ENCODE assay signal across 25 mouse cellular contexts in genomic region chr7:118345396-118345795, GRCm38 (mm10).
"Had no signal": no experiment of that assay in that cellular context is flagged by ENCODE, and none has a peak within 500 bp of the region (broad histone marks: within the 10 kb centered on the region; RNA-seq: fewer than 3 reads in every experiment).

No protein-coding gene starts in this region.

- H3K4me3 ChIP-seq: heart, adult 2 months; hindbrain, embryonic 10.5 days; hindbrain, embryonic 12.5 days; intestine, embryonic 15.5 days; layer of hippocampus, adult 2 months; left cerebral cortex, adult 2 months; limb, embryonic 10.5 days; limb, embryonic 12.5 days; liver, embryonic 13.5 days; liver, embryonic 15.5 days had no signal

- H3K4me1 ChIP-seq: hindbrain, embryonic 10.5 days; hindbrain, embryonic 12.5 days; intestine, embryonic 15.5 days; limb, embryonic 10.5 days; limb, embryonic 12.5 days; liver, embryonic 13.5 days; liver, embryonic 15.5 days had no signal

- DNase-seq: gastrocnemius, postnatal 14 days; heart, postnatal 10 days; heart, postnatal 4 days; kidney, adult 18-20 months; kidney, adult 8-10 months; kidney, postnatal 10 days; kidney, postnatal 25 days; kidney, postnatal 4 days; liver; liver, embryonic 13.5 days had no signal

- H3K4me2 ChIP-seq: heart, embryonic 11.5 days; hindbrain, embryonic 12.5 days; hindbrain, embryonic 14.5 days; intestine, embryonic 15.5 days; limb, embryonic 12.5 days; liver, embryonic 11.5 days; liver, embryonic 13.5 days; liver, embryonic 15.5 days had no signal

- H3K9ac ChIP-seq: hindbrain, embryonic 12.5 days; hindbrain, embryonic 14.5 days; intestine, embryonic 15.5 days; limb, embryonic 12.5 days; liver, embryonic 13.5 days; liver, embryonic 15.5 days had no signal

- ATAC-seq: hindbrain, embryonic 16.5 days; inflammation-experienced regulatory T-cells, adult 6 months; intestine, embryonic 15.5 days; intestine, postnatal 0 days had no signal

- H3K27ac ChIP-seq: heart, adult 2 months; hindbrain, embryonic 10.5 days; hindbrain, embryonic 12.5 days; hindbrain, embryonic 14.5 days; intestine, embryonic 15.5 days; layer of hippocampus, adult 2 months; left cerebral cortex, adult 2 months; limb, embryonic 10.5 days; limb, embryonic 12.5 days; liver, embryonic 13.5 days; liver, embryonic 15.5 days had no signal

- H3K36me3 ChIP-seq: hindbrain, embryonic 10.5 days; hindbrain, embryonic 12.5 days; intestine, embryonic 15.5 days; limb, embryonic 10.5 days; limb, embryonic 12.5 days; liver, embryonic 13.5 days; liver, embryonic 15.5 days had no signal

- H3K27me3 ChIP-seq: hindbrain, embryonic 12.5 days; intestine, embryonic 15.5 days; limb, embryonic 12.5 days; liver, embryonic 13.5 days; liver, embryonic 15.5 days had no signal

- H3K9me3 ChIP-seq: hindbrain, embryonic 10.5 days; hindbrain, embryonic 12.5 days; intestine, embryonic 15.5 days; limb, embryonic 10.5 days; limb, embryonic 12.5 days; liver, embryonic 13.5 days; liver, embryonic 15.5 days had no signal
